Mouse (Mus musculus): Measurements from ENCODE around the gene Polr2e.

The Polr2e gene

GRCm38 (mm10) chr10:80018739-80019297, 20.8 kb downstream of the Polr2e start:
- DNase-seq (ENCODE audit: low read depth in 1 of 2, low spot score in 2 of 2), result peak in 1 of 2 experiments; percentile 32

DNA sequence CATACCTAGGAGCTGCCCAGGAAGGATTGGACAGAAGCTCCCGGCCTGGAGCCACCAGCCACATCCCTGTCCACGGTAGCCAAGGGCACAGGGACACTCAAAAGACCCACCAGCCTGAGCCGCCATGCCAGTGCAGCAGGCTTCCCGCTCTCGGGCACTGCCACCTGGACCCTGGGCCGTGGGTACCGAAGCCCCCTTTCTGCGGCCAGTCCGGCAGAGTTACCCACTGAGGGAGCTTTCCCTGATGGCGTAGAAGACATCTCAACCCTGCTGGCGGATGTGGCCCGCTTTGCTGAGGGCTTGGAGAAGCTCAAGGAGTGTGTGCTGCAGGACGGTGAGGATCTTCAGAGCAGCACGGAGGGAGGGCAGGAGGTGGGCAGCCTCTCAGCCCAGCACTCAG, 21.8 kb downstream of the Polr2e start:
- no peak for DNase-seq (ENCODE audit: low read depth in 1 of 2, low spot score in 2 of 2)

DNA sequence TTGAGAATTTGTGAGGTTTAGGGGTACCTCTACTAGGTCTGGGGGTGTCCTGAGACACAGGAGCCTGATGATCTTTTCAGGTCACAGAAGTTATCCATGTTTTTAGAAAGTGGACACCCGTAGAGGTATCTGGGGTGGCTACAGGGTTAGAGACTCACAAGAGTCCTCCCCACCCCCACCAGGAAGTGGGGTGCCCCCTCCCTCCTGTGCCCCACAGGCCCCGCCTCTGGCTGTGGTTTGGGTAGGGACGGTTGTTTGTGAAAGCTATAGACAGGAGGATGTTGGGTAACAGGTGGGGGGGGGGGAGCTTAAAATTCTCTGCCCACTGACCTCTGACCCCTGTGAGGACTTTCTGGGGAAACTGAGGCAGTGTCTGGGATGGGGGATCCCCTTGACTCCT, 22.2 kb downstream of the Polr2e start:
- peak in 1 of 2 experiments; percentile 80 for DNase-seq (ENCODE audit: low read depth in 1 of 2, low spot score in 2 of 2)

GRCm38 (mm10) chr10:80016931-80017330, 22.7 kb downstream of the Polr2e start:
- DNase-seq (ENCODE audit: low read depth in 1 of 2, low spot score in 2 of 2), result no peak

- DNase-seq (ENCODE audit: low read depth in 1 of 2, low spot score in 2 of 2), result peak in 1 of 2 experiments; percentile 70
These were observed 23.1 kb downstream of the Polr2e start, which contains the start of gene Arhgap45 for GRCm38 (mm10) chr10:80016511-80016910. Gene Arhgap45, plus strand, starts transcription at chr10:80016653.

DNA sequence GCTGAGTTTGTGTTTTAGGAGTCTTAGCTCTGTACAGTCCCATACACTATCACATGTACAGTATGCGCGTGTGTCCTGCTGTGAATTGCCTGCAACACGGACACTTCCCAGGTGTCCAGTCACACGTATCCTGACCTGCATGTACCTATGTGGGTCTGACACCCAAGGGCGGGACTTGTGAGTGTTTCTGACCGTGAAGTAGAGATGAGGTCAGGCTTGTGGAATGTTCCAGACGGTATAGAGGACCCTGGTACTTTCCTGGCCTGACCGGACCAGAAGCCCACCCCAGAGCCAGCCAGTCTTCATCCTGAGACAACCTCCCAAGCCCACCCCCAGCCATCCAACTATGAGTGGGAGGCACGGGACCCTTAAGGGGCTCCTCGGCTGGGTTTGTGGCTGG, 24.0 kb downstream of the Polr2e start:
- DNase-seq (ENCODE audit: low read depth in 1 of 2, low spot score in 2 of 2), result no peak

DNA sequence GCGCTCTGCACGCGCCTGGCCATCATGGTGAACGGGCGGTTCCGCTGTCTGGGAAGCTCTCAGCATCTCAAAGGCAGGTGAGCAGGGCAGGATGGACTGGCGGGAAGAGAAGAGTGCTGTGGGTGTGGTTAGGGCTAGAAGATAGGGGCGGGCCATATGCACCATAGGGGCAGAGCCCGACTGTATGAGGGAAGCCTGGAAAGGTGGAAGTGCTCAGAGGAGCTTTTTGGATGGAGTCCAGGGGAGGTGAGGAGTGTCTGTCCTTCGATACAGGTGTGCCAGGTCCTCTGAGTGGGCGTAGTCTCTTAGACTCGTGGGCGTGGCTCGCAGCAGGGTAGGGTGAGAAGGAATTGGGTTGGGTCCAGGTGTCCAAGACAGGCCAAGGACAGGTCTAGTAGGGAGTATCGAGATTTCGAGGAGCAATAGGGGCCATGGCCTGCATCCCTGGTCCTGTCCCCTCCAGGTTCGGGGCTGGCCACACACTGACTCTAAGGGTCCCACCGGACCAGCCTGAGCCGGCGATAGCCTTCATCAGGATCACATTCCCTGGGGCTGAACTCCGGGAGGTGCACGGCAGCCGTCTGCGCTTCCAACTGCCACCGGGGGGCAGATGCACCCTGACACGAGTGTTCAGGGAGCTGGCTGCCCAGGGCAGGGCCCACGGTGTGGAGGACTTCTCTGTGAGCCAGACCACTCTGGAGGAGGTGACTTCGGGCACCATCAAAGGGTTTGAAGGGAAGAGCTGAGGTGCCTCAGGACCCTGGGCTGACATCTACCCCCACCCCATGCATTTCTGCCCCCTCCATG, 24.9 kb downstream of the Polr2e start:
- no peak for DNase-seq (ENCODE audit: low read depth in 1 of 2, low spot score in 2 of 2)

DNA sequence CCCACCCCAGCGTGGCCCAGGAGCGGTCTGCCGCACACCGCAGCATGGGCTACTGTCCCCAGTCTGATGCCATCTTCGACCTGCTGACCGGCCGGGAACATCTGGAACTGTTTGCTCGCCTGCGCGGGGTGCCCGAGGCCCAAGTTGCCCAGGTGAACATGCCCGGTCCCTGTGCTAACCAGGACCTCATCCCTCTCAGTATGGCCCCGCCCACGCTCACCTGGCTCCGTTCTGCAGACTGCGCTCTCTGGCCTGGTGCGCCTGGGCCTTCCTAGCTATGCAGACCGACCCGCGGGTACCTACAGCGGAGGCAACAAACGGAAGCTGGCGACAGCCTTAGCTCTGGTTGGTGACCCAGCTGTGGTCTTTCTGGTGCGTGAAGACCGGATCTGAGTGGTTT, 26.0 kb downstream of the Polr2e start:
- DNase-seq (ENCODE audit: low read depth in 1 of 2, low spot score in 2 of 2), result no peak

- no peak for DNase-seq (ENCODE audit: low read depth in 1 of 2, low spot score in 2 of 2)
These were observed 27.9 kb downstream of the Polr2e start for GRCm38 (mm10) chr10:80011740-80012139.

DNA sequence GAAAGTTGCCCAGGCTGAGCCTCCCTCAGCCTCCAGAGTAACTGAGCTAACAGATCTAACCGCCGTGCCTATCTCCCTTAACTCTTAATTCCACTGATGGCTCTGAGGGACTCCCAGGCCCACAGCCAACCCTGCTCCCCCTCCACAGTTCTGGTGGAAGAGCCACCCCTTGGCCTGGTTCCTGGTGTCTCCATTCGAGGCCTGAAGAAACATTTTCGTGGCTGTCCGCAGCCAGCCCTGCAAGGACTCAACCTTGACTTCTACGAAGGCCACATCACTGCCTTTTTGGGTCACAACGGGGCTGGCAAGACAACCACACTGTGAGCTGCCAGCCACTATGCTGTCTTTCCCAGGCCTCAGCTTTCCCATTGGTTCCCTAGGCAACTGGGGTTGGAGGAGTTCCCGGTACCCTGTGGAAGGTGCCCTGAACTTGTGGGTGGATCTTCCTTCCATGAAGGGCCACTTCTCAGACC, 35.3 kb downstream of the Polr2e start:
- DNase-seq (ENCODE audit: low read depth in 1 of 2, low spot score in 2 of 2), result no peak

DNA sequence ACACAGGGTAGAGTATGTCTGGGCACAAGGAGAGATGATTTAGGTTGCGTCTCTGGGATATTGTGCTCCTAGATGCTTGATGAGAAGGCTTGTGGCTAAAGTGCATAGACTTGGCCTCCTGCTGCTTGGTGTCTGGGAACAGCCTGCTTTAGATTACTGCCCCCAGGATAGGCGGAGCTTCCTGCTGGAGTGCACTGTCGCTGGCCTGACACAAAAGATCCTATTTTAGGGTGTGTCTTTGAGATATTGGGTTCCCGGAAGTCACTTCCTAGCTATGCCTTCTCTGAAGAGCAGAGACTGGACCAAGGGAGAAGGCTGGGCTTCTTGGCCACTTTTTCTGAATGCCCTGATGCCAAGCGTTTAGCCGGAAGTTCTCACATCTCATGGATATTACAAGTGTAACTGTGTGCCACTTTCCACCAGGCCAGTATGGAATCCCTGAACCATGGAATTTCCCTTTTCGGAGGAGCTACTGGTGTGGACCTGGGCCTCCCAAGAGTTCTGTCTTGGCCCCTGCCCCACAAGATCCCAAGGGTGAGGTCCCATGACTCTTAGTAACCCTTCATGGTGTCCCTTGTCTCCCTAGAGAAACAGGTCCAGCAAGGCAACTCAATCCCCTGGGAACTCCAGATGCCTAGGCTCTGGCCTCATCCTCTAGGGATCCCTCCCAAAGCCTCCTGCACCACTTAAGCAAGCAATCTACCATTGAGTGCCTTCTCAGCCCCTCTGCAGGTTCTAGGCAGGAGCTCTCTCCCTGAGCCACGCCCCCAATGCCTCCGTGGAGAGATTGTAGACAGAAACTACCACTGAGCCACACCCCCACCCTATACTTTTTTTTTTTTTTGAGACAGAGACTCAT, 36.0 kb downstream of the Polr2e start:
- DNase-seq (ENCODE audit: low read depth in 1 of 2, low spot score in 2 of 2), result no peak

- DNase-seq (ENCODE audit: low read depth in 1 of 2, low spot score in 2 of 2), result no peak
These were observed 36.8 kb downstream of the Polr2e start for GRCm38 (mm10) chr10:80002829-80003228.

DNA sequence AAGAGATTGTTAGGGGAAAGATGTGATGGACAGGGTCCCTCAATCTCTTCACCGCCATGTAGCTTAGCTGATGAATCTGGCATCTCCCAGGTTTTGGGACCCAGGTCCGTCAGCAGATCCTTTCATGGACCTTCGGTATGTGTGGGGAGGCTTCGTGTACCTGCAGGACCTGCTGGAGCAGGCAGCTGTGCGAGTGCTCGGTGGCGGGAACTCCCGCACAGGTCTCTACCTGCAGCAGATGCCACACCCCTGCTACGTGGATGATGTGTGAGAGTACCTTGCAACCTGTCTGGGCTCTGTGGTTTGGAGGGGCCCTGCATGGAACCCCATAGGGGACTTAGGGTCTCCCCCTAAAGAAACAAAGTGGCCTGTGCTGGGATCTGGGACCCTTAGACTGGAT, 37.6 kb downstream of the Polr2e start:
- no peak for DNase-seq (ENCODE audit: low read depth in 1 of 2, low spot score in 2 of 2)

GRCm38 (mm10) chr10:79997819-79998218, 41.8 kb downstream of the Polr2e start:
- DNase-seq (ENCODE audit: low read depth in 1 of 2, low spot score in 2 of 2), result no peak

GRCm38 (mm10) chr10:79997034-79997760, 42.4 kb downstream of the Polr2e start:
- DNase-seq (ENCODE audit: low read depth in 1 of 2, low spot score in 2 of 2), result peak in 1 of 2 experiments; percentile 28

DNA sequence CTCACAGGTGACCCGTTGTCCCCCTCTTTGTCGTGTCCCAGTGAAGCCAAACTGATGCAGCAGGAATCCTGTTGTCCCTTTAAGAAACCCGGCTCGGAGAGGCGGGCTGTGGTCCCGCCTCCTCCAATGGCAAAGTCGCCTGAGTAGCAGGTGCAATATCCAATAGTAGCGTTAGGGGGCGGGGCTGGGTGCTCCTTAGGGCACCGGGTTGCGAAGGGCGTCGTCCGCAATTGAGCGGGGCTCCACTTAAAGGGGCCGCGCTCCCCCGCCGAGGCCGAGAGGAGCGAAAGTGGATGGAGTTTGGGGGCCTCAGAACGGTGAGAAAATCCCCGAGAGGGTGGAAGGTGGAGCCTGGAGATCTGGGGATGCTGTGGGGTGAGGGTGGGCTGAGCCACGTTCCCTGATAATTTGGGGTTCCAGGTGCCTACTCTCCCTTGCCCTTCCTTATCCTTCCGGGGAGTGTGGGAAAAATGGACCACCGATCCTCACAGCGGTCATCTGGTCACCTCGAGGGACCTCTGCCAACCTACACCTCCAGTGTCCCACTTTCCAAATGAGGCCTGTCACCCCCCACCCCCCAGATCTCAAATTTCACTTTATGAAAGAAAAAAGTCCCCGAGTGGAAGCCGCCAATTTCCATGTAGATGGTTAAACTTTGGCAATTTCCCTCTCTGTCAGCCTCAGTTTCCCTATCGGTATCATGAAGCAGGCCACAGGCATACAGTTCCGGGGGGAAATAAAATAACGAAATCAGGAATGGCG, 43.1 kb downstream of the Polr2e start, which contains the start of gene Abca7:
Gene Abca7, plus strand, starts transcription at position 223 of the 762 bp plus-strand sequence.
- peak; percentile 81 to 89 for DNase-seq (ENCODE audit: low read depth in 1 of 2, low spot score in 2 of 2)

DNA sequence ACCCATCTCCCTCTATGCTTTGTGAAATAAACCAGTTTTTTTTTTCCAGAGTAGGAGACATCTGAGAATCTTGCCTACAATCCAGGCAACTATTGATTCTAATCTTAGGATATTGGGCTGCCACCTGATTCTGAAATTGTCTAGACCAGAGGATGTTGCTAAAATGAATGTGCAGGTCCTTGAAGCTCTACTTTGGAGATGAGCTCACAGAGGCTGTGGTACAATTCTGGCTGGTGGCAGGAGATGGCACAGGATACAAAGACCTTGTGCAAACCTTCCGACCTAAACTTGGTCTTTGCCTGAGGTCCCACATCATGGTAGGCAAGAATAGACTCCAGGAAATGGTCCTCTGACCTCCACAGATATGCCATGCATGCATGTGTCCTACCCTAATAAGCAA, 44.0 kb downstream of the Polr2e start:
- DNase-seq (ENCODE audit: low read depth in 1 of 2, low spot score in 2 of 2), result no peak

- peak in 1 of 2 experiments; percentile 55 for DNase-seq (ENCODE audit: low read depth in 1 of 2, low spot score in 2 of 2)
These were observed 45.0 kb downstream of the Polr2e start for GRCm38 (mm10) chr10:79994397-79995115.

DNA sequence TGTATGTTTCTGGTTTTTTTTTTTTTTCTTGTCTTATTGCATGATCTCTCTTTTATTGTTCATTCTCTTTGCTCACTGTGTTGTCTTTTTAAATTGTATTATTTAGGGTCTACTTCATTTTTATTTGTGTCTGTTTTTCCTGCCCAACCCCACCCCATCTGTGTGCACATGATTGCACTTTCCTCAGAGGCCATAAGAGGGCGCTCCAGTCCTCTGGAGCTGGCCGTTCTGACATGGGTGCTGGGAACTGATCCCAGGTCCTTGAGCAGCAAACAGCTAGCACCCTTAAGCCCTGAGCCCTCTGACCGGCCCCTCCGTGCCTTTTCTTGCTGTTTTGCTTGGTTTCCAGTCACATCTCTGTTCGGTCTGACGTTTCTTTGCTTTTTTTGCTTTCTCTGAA, 48.0 kb downstream of the Polr2e start:
- no peak for DNase-seq (ENCODE audit: low read depth in 1 of 2, low spot score in 2 of 2)

All from monocyte, adult 2 months (primary cell).